Mouse (Mus musculus) CH12.LX (cell line): ENCODE measurements at regions not wholly inside any gene's neighbourhood (a gene's known extent, or its start where the extent isn't known, plus 50 kb on each side); places are given as distances from the start of the nearest gene placed in this dataset.

Experiments
- DNase-seq: peaks from one replicate; pipeline ENCODE4 v3.0.0-alpha.2; 2013; ENCODE audit errors: extremely low read depth
- H3K27ac ChIP-seq: 2 replicates; pipeline ENCODE4 v1.5.1; 2012; ENCODE audit warnings: low read depth, mild to moderate bottlenecking, control low read depth, moderate library complexity; ENCODE audit not compliant: insufficient read depth
- H3K27me3 ChIP-seq: replicated peaks from 2 replicates; pipeline ENCODE3; 2012; ENCODE audit warnings: inconsistent platforms
- H3K36me3 ChIP-seq, 2 experiments: replicated peaks in 1 of 2; 2 replicates each; pipeline versions ENCODE3 to v1.6.1; 2012; ENCODE audit warnings: inconsistent platforms in 1 of 2, low read length in 1 of 2, mild to moderate bottlenecking in 1 of 2, mixed read lengths in 1 of 2, moderate library complexity in 1 of 2; ENCODE audit not compliant: control insufficient read depth in 1 of 2, insufficient read depth in 1 of 2
- H3K4me1 ChIP-seq, 2 experiments: 2 replicates each; pipeline ENCODE4 v1.6.1; 2012; ENCODE audit warnings: inconsistent platforms in 1 of 2, moderate library complexity in 1 of 2; ENCODE audit not compliant: insufficient read depth in 2 of 2, control insufficient read depth in 1 of 2
- H3K4me2 ChIP-seq: 2 replicates; pipeline ENCODE4 v1.6.1; 2012; ENCODE audit warnings: low read depth, mild to moderate bottlenecking, control low read depth; ENCODE audit not compliant: poor library complexity, insufficient read depth, severe bottlenecking
- H3K4me3 ChIP-seq, 3 experiments: fragments of 150-350 bp in 1 of 3; sonication (generic) in 1 of 3; replicated peaks in 1 of 3; 2 replicates each; pipeline versions ENCODE3 to v1.5.1; 2011 to 2012; ENCODE audit warnings: low read depth in 2 of 3, low read length in 2 of 3, mild to moderate bottlenecking in 2 of 3, moderate library complexity in 2 of 3, control low read depth in 1 of 3, improper control_type of control experiment in 1 of 3, inconsistent platforms in 1 of 3, mixed read lengths in 1 of 3; ENCODE audit not compliant: poor library complexity in 1 of 3
- H3K79me2 ChIP-seq: replicated peaks from 2 replicates; pipeline ENCODE4 v1.6.1; 2012; ENCODE audit warnings: mild to moderate bottlenecking, moderate library complexity; ENCODE audit not compliant: control insufficient read depth, poor library complexity, insufficient read depth, severe bottlenecking; ENCODE audit errors: extremely low read depth
- H3K9ac ChIP-seq: 2 replicates; pipeline ENCODE4 v1.6.1; 2012; ENCODE audit warnings: low read depth, mild to moderate bottlenecking, control low read depth, moderate library complexity; ENCODE audit not compliant: insufficient read depth
- H3K9me3 ChIP-seq: replicated peaks from 2 replicates; pipeline ENCODE3; 2012; ENCODE audit warnings: low read length, inconsistent platforms, mixed read lengths
- BHLHE40 ChIP-seq: IDR thresholded peaks from 2 replicates; pipeline ENCODE4 v1.6.1; 2011; ENCODE audit warnings: mild to moderate bottlenecking, low read depth, low read length, improper control_type of control experiment
- CHD1 ChIP-seq: IDR thresholded peaks from 2 replicates; pipeline ENCODE4 v1.6.1; 2012; ENCODE audit warnings: low read depth, low read length, improper control_type of control experiment, inconsistent platforms
- CHD2 ChIP-seq: IDR thresholded peaks from 2 replicates; pipeline ENCODE4 v1.6.1; 2011; ENCODE audit warnings: low read length, improper control_type of control experiment
- ELF1 ChIP-seq: IDR thresholded peaks from 2 replicates; pipeline ENCODE4 v1.6.1; 2014; ENCODE audit warnings: low read depth, mild to moderate bottlenecking, inconsistent platforms, low read length, improper control_type of control experiment
- EP300 ChIP-seq: IDR thresholded peaks from 2 replicates; pipeline ENCODE4 v1.6.1; 2011; ENCODE audit warnings: low read length, improper control_type of control experiment
- HCFC1 ChIP-seq: IDR thresholded peaks from 2 replicates; pipeline ENCODE4 v1.6.1; 2012; ENCODE audit warnings: low read depth, mild to moderate bottlenecking, inconsistent platforms, low read length, improper control_type of control experiment
- JUN ChIP-seq: IDR thresholded peaks from 2 replicates; pipeline ENCODE4 v1.6.1; 2011; ENCODE audit warnings: low read depth, mild to moderate bottlenecking, low read length, improper control_type of control experiment, moderate library complexity; ENCODE audit not compliant: insufficient read depth
- KAT2A ChIP-seq: IDR thresholded peaks from 2 replicates; pipeline ENCODE4 v1.6.1; 2012; ENCODE audit warnings: low read length, improper control_type of control experiment, inconsistent platforms; ENCODE audit not compliant: insufficient replicate concordance
- MXI1 ChIP-seq: IDR thresholded peaks from 2 replicates; pipeline ENCODE4 v1.6.1; 2011; ENCODE audit warnings: mild to moderate bottlenecking, low read depth, low read length, improper control_type of control experiment
- MYC ChIP-seq: IDR thresholded peaks from 2 replicates; pipeline ENCODE4 v1.6.1; 2011; ENCODE audit warnings: low read depth, mild to moderate bottlenecking, improper control_type of control experiment, low read length
- NELFE ChIP-seq: IDR thresholded peaks from 2 replicates; pipeline ENCODE4 v1.6.1; 2011; ENCODE audit warnings: low read depth, low read length, improper control_type of control experiment
- NRF1 ChIP-seq: IDR thresholded peaks from 2 replicates; pipeline ENCODE4 v1.6.1; 2014; ENCODE audit warnings: low read depth, mild to moderate bottlenecking, inconsistent platforms, low read length, improper control_type of control experiment, moderate library complexity
- PAX5 ChIP-seq: IDR thresholded peaks from 2 replicates; pipeline ENCODE4 v1.6.1; 2012; ENCODE audit warnings: low read length, inconsistent platforms, mixed read lengths
- RCOR1 ChIP-seq: conservative IDR thresholded peaks from 2 replicates; pipeline ENCODE4 v1.6.1; 2012; ENCODE audit warnings: low read depth, mild to moderate bottlenecking, inconsistent platforms, low read length, improper control_type of control experiment
- SIN3A ChIP-seq: IDR thresholded peaks from 2 replicates; pipeline ENCODE4 v1.6.1; 2012; ENCODE audit warnings: low read length, improper control_type of control experiment, inconsistent platforms
- TCF12 ChIP-seq: IDR thresholded peaks from 2 replicates; pipeline ENCODE4 v1.6.1; 2014; ENCODE audit warnings: low read depth, mild to moderate bottlenecking, inconsistent platforms, low read length, improper control_type of control experiment
- ZMIZ1 ChIP-seq: IDR thresholded peaks from 2 replicates; pipeline ENCODE4 v1.6.1; 2012; ENCODE audit warnings: low read depth, mild to moderate bottlenecking, inconsistent platforms, low read length, improper control_type of control experiment
- ZNF384 ChIP-seq: IDR thresholded peaks from 2 replicates; pipeline ENCODE4 v1.6.1; 2012; ENCODE audit warnings: low read depth, low read length, improper control_type of control experiment, inconsistent platforms
- dilution Hi-C: fragments of 300-500 bp; cut with MboI; formaldehyde crosslinking; loops from 2 replicates; pipeline ENCODE4 v1.14.3; 2020; ENCODE audit warnings: low sequenced_read_pairs; ENCODE audit not compliant: extremely low pct_unique_long_range_greater_than_20kb, extremely low pct_ligation_motif_present
- in situ Hi-C: fragments of 300-500 bp; cut with MboI; formaldehyde crosslinking; loops from 3 replicates; pipeline ENCODE4 v1.14.3; 2019; ENCODE audit warnings: low sequenced_read_pairs, low pct_ligation_motif_present, low pct_unique_long_range_greater_than_20kb, mixed read lengths

GRCm38 (mm10) chr3:97353803-97354202, 56.1 kb upstream of the Bcl9 start:
- no peak overlapping the region for H3K4me3 ChIP-seq
- TF ChIP-seq TCF12 (no peak), BHLHE40 (no peak), PAX5 (no peak), CHD1 (no peak), RCOR1 (no peak), ZNF384 (no peak)
- no peak overlapping the region for H3K4me2 ChIP-seq
- in situ Hi-C loops: no loop called here
- no peaks in the 10 kb centered on the region for H3K9me3 ChIP-seq
- no peaks in the 10 kb centered on the region for H3K36me3 ChIP-seq
- no peaks in the 10 kb centered on the region for H3K27me3 ChIP-seq
- no peak for DNase-seq
- dilution Hi-C loops: no loop called here
- no peak overlapping the region for H3K9ac ChIP-seq
- no peak overlapping the region for H3K27ac ChIP-seq
- H3K79me2 ChIP-seq: no peaks in the 10 kb centered on the region
- no peaks in the 10 kb centered on the region for H3K4me1 ChIP-seq

- no peaks in the 10 kb centered on the region for H3K27me3 ChIP-seq
- dilution Hi-C loops: no loop called here
Measured at GRCm38 (mm10) chr3:97352031-97352430, 54.3 kb upstream of the Bcl9 start.

GRCm38 (mm10) chr3:97349395-97349794, 51.7 kb upstream of the Bcl9 start:
- no peaks in the 10 kb centered on the region for H3K27me3 ChIP-seq
- no peaks in the 10 kb centered on the region for H3K79me2 ChIP-seq
- no peaks in the 10 kb centered on the region for H3K9me3 ChIP-seq
- H3K4me3 ChIP-seq: no peak overlapping the region
- no peak overlapping the region for H3K9ac ChIP-seq
- in situ Hi-C loops (loop anchor here (10.0 to 25.0 kb wide), 2 partner anchors 265 to 412 kb away; partner anchors contain the start of gene Gja8), dilution Hi-C loops (no loop called here)
- H3K27ac ChIP-seq: no peak overlapping the region
- DNase-seq: no peak
- H3K36me3 ChIP-seq: no peaks in the 10 kb centered on the region
- TF ChIP-seq NELFE (no peak), HCFC1 (no peak), MYC (no peak), ZMIZ1 (no peak), ELF1 (no peak)
- H3K4me2 ChIP-seq: no peak overlapping the region
- H3K4me1 ChIP-seq: no peaks in the 10 kb centered on the region

More at GRCm38 (mm10) chr3:97352031-97352430, 54.3 kb upstream of the Bcl9 start:
- no peak for TF ChIP-seq ZNF384
- no peak for TF ChIP-seq RCOR1
- no peak for TF ChIP-seq JUN
- no peak for TF ChIP-seq BHLHE40
- no peak for TF ChIP-seq TCF12
- TF ChIP-seq SIN3A: no peak
- TF ChIP-seq CHD2: no peak
- TF ChIP-seq MXI1: no peak
- TF ChIP-seq NRF1: no peak
- no peak for TF ChIP-seq KAT2A
- no peak for TF ChIP-seq EP300
- TF ChIP-seq, all 38 proteins: peak for 0
- Histone ChIP-seq H3K79me2 (no peaks in the 10 kb centered on the region), H3K4me3 (no peak overlapping the region), H3K27ac (no peak overlapping the region), H3K4me2 (no peak overlapping the region), H3K9me3 (no peaks in the 10 kb centered on the region), H3K9ac (no peak overlapping the region), H3K36me3 (no peaks in the 10 kb centered on the region), H3K4me1 (no peaks in the 10 kb centered on the region)
- in situ Hi-C loops: no loop called here
- no peak for DNase-seq
